Mouse (Mus musculus) midbrain, embryonic 12.5 days (tissue): ENCODE results near the gene Ino80d. TPM values are rescaled to one million over a fixed set of nuclear protein-coding genes. Genes with fewer than 3 reads are reported as not detected.
A peak's percentile ranks its signal among the peaks of the same experiment; 100 is the strongest.

Experiments
- ATAC-seq: fragments of 200-750 bp; cut with Nextera tagmentation; 2 replicates; pipeline ENCODE4 v1.8.0; 2017; ENCODE audit warnings: low read depth, moderate TSS enrichment, moderate library complexity; ENCODE audit not compliant: low FRiP score
- H3K27ac ChIP-seq: fragments of 300-500 bp; sonication (generic); replicated peaks from 2 replicates; pipeline ENCODE4 v1.5.1; 2016; ENCODE audit warnings: mild to moderate bottlenecking
- H3K27me3 ChIP-seq: fragments of 300-500 bp; sonication (generic); 2 replicates; pipeline ENCODE4 v1.6.1; 2016; ENCODE audit warnings: mild to moderate bottlenecking
- H3K36me3 ChIP-seq: fragments of 300-500 bp; sonication (generic); 2 replicates; pipeline ENCODE4 v1.6.1; 2016
- H3K4me1 ChIP-seq: fragments of 300-500 bp; sonication (generic); 2 replicates; pipeline ENCODE4 v1.6.1; 2016
- H3K4me2 ChIP-seq: fragments of 300-500 bp; sonication (generic); replicated peaks from 2 replicates; pipeline ENCODE4 v1.6.1; 2016; ENCODE audit warnings: mild to moderate bottlenecking, moderate library complexity
- H3K4me3 ChIP-seq: fragments of 300-500 bp; sonication (generic); 2 replicates; pipeline ENCODE4 v1.5.1; 2016; ENCODE audit warnings: mild to moderate bottlenecking
- H3K9ac ChIP-seq: fragments of 300-500 bp; sonication (generic); replicated peaks from 2 replicates; pipeline ENCODE4 v1.6.1; 2016; ENCODE audit warnings: mild to moderate bottlenecking, moderate library complexity
- H3K9me3 ChIP-seq: fragments of 300-500 bp; sonication (generic); 2 replicates; pipeline ENCODE4 v1.6.1; 2016; ENCODE audit warnings: mild to moderate bottlenecking
- WGBS: fragments of 180-500 bp; shearing (Covaris S2); methylation state at CpG from one replicate; pipeline ENCODE4 v1.1.7; 2016; 5-methylcytosine and 5-hydroxymethylcytosine counted together
- polyA plus RNA-seq: library from polyadenylated mRNA; unstranded; fragments of >200 nt; fragmentation: Nextera tagmentation; extraction: Ambion mirVana; gene quantifications from 2 replicates; pipeline ENCODE4 v1.2.1, GENCODE M21; 2016

Gene Ino80d
- polyA plus RNA-seq, 1 experiment from 2014 or later = 11.8 TPM

DNA sequence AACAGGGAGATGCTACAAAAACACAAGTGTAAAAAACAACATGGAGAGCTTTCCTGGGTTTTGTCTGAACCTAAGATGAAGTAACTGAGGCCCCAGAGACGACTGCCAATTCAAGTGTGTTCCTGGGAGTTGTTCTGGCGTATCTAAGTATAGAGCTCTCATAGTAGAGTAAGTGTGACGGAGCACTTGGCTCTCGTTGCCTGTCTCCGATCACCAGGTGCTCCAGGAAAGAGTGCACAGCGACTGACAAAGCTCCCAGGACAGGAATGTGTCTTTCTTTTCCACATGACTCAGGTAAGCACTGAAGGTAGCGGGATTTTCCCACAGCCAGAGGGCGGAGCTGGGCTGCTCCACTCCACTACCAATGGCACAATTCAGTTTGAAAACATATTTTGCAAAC, 63.6 kb downstream of the Ino80d start:
- WGBS = 89% methylated on average over 8 of the region's 8 CpGs
- Histone ChIP-seq H3K4me2 (no peak overlapping the region), H3K27ac (no peak overlapping the region), H3K4me3 (no peak overlapping the region), H3K27me3 (no peaks in the 10 kb centered on the region), H3K9ac (no peak overlapping the region), H3K36me3 (0 out of 2 replicates have a peak, but pooled peaks cover 9% of the 10 kb centered on the region), H3K9me3 (no peaks in the 10 kb centered on the region), H3K4me1 (0 out of 2 replicates have a peak, but pooled peaks cover 4% of the 10 kb centered on the region)
- ATAC-seq = no peak

DNA sequence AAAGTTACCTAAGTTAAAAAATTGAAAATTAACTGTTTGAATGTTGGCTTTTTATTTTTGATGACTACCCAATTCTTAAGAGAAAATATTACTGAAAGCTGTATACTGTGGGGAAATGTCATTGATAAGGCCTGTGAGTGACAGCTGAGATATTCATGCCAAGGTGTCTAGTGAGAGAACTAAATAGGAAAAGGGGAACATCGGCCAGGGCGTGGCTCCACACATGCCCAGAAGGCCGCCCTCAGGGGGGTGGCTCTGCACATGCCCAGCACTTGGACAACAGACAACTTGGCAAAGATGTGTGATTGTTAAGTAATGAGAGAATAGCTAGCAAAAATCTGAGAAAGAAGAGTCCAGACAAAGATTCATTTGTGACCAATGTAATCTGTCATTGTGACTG, 64.5 kb downstream of the Ino80d start:
- Histone ChIP-seq H3K9me3 (no peaks in the 10 kb centered on the region), H3K4me1 (no peaks in the 10 kb centered on the region), H3K27ac (no peak overlapping the region), H3K36me3 (0 out of 2 replicates have a peak, but pooled peaks cover 7% of the 10 kb centered on the region), H3K9ac (no peak overlapping the region), H3K27me3 (no peaks in the 10 kb centered on the region), H3K4me2 (no peak overlapping the region), H3K4me3 (no peak overlapping the region)
- no peak for ATAC-seq
- 94% methylated on average over 3 of the region's 3 CpGs for WGBS

DNA sequence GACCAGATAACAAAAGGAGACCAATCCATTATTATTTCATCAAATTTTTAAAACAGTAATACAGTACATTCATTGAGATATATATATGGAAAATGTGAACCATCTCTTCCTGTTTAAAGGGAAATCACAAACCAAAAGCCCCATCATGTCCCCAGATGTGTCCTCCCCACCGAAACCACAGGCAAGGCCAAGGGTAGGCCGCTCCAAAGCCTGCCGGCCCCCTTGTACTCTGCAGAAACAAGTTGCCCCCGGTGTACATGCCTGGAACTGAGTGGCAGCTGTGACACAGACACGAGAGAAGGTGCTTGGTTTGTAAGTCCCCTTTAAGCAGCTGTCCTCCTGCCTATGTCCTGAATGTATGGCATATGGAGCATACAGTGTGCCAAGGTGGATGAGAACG, 66.5 kb downstream of the Ino80d start:
- WGBS = 89% methylated on average over 6 of the region's 6 CpGs
- H3K9me3 ChIP-seq = no peaks in the 10 kb centered on the region
- H3K27me3 ChIP-seq = no peaks in the 10 kb centered on the region
- H3K9ac ChIP-seq = no peak overlapping the region
- no peak overlapping the region for H3K4me2 ChIP-seq
- 0 out of 2 replicates have a peak, but pooled peaks cover 7% of the 10 kb centered on the region for H3K36me3 ChIP-seq
- H3K27ac ChIP-seq = no peak overlapping the region
- no peaks in the 10 kb centered on the region for H3K4me1 ChIP-seq
- ATAC-seq = no peak
- H3K4me3 ChIP-seq = no peak overlapping the region

DNA sequence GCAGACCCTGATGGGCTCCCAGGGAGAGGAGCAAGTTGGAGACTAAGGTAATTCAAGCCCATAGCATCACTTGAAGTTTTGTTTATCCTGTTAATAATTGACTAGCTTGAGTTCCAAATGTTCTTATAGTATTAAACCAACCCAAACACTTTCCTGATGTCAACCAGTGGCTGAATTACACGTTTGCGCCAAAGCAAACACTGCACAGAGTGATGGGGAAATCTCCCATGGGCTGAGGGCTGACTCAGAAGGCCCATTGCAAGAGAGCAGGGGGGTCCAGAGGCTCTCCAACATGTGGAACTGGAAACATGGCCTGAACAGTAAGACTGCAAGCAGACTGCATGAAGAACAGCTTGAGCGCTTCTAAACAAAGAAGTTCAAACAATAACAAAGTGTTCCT, 81.5 kb downstream of the Ino80d start:
- no peak overlapping the region for H3K27ac ChIP-seq
- WGBS = 87% methylated on average over 3 of the region's 3 CpGs
- H3K4me2 ChIP-seq = no peak overlapping the region
- no peaks in the 10 kb centered on the region for H3K27me3 ChIP-seq
- H3K9ac ChIP-seq = no peak overlapping the region
- no peaks in the 10 kb centered on the region for H3K36me3 ChIP-seq
- no peaks in the 10 kb centered on the region for H3K4me1 ChIP-seq
- ATAC-seq = no peak
- H3K9me3 ChIP-seq = no peaks in the 10 kb centered on the region
- H3K4me3 ChIP-seq = no peak overlapping the region

DNA sequence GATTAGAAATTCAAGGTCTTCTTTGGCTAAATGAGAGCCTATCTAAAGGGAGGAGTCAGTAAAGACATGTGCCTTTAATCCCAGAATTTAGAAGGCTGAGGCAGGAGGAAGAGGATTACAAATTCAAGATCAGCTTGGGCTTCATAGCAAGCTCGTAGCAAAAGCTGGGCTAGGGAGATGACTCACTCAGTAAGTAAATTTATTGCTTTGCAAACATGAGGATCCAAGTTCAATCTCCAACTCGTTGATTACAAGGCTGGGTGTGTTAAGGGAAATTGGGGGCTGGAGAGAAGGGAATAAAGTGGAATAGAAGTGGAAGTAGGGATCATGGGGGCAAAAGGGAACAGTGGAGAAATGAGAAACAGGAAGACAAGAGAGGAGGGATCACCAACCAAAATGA, 94.6 kb downstream of the Ino80d start:
- Histone ChIP-seq H3K4me1 (no peaks in the 10 kb centered on the region), H3K4me2 (no peak overlapping the region), H3K27ac (no peak overlapping the region), H3K27me3 (no peaks in the 10 kb centered on the region), H3K4me3 (no peak overlapping the region), H3K36me3 (no peaks in the 10 kb centered on the region), H3K9ac (no peak overlapping the region), H3K9me3 (no peaks in the 10 kb centered on the region)
- ATAC-seq = no peak
- 70% methylated on average over 2 of the region's 2 CpGs for WGBS

DNA sequence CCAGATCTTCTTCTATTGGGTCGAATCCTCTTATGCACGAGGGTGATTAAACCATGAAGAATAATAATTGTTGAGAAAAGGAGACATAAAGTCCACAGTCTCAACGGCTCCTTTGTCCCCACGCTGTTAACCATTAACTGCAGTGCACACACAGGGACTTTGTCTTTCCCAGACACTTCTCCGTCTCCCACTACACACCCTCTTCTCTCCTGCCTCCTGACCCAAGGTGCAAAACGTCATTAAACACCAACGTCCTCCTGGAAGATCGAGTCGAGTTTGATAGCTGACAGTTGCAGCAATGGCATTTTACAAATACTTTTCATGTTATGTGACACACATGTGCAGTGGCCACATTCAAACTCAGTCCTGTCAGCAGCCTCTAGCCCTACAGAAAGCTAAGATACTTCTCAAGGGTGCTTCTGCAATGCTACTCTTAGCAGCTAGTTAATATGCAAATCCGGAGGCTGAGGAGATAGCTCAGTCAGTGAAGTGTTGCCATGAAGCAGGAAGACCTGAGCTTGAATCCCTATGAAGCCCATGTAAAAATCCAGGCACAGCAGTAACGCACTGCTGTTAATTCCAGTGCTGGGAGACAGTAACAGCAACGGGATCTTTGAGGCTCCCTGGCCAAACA, 109.3 kb downstream of the Ino80d start:
- no peaks in the 10 kb centered on the region for H3K27me3 ChIP-seq
- WGBS = 56% methylated on average over 12 of the region's 12 CpGs
- no peaks in the 10 kb centered on the region for H3K4me1 ChIP-seq
- H3K4me2 ChIP-seq = no peak overlapping the region
- H3K36me3 ChIP-seq = no peaks in the 10 kb centered on the region
- no peaks in the 10 kb centered on the region for H3K9me3 ChIP-seq
- H3K9ac ChIP-seq = no peak overlapping the region
- H3K27ac ChIP-seq = no peak overlapping the region
- ATAC-seq = no peak
- no peak overlapping the region for H3K4me3 ChIP-seq

DNA sequence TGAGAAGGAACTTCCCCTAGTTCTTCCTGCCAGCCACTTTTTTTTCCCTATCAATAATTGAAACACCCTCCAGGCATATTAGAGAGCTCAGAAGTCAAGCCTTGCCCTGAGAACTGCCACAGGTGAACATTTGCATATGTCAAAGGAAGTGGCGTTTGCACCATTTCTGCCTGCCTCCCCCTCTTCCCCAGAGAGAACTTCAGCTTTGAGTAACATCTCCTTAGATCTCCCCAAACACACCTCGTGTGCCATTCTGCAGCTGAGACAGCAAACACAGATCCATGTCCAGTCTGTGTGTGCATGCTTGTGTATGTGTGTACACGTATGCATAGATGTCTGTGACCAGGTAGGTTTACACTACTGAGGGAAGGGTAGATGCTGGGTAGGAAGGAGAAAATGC, 112.6 kb downstream of the Ino80d start:
- Histone ChIP-seq H3K27me3 (no peaks in the 10 kb centered on the region), H3K27ac (no peak overlapping the region), H3K4me2 (no peak overlapping the region), H3K36me3 (no peaks in the 10 kb centered on the region), H3K4me1 (no peaks in the 10 kb centered on the region), H3K4me3 (no peak overlapping the region), H3K9ac (no peak overlapping the region), H3K9me3 (no peaks in the 10 kb centered on the region)
- WGBS = 77% methylated on average over 3 of the region's 3 CpGs
- no peak for ATAC-seq

DNA sequence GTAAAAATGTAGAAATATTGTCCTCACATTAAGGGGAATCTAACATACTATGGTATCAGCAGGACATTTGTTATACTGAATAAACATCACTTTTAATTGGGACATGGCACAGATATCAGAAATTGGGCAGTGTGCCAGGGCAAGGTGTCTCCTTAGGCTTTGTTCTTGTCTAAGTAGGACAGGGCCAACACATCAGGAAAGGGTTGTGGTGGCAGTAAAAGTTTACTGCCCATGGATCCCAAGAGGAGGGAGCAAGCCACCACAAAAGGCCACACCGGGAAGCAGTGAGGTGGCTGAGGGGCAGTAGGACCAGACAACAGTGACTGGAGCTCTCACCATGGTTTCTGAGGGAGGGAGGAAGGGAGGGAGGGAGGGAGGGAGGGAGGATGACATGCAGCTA, 121.1 kb downstream of the Ino80d start:
- WGBS = 83% methylated on average over 1 of the region's 1 CpGs
- Histone ChIP-seq H3K9ac (no peak overlapping the region), H3K27me3 (no peaks in the 10 kb centered on the region), H3K4me1 (no peaks in the 10 kb centered on the region), H3K4me2 (no peak overlapping the region), H3K36me3 (no peaks in the 10 kb centered on the region), H3K9me3 (no peaks in the 10 kb centered on the region), H3K27ac (no peak overlapping the region), H3K4me3 (no peak overlapping the region)
- no peak for ATAC-seq

DNA sequence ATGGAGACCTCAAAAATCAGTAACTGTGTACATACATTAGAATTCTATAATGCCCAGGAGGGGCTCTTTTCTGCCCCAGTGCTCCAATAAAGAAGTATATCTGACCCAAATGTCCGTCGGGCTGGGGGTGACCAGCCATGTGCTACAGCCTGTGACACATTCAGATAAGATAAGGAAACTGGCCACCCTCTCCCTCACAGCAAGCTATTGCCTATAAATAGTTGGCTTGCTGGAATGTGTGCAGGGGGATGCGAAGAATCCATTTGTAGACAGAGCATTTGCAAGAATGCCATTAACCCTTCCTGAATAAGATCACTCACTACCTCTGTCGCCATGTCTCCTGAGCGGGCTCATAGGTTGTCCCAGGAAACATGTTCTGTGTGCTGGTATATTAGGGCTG, 121.8 kb downstream of the Ino80d start:
- Histone ChIP-seq H3K27me3 (no peaks in the 10 kb centered on the region), H3K36me3 (no peaks in the 10 kb centered on the region), H3K9ac (no peak overlapping the region), H3K27ac (no peak overlapping the region), H3K4me2 (no peak overlapping the region), H3K4me1 (no peaks in the 10 kb centered on the region), H3K4me3 (no peak overlapping the region), H3K9me3 (no peaks in the 10 kb centered on the region)
- ATAC-seq = no peak
- WGBS = 84% methylated on average over 5 of the region's 5 CpGs

DNA sequence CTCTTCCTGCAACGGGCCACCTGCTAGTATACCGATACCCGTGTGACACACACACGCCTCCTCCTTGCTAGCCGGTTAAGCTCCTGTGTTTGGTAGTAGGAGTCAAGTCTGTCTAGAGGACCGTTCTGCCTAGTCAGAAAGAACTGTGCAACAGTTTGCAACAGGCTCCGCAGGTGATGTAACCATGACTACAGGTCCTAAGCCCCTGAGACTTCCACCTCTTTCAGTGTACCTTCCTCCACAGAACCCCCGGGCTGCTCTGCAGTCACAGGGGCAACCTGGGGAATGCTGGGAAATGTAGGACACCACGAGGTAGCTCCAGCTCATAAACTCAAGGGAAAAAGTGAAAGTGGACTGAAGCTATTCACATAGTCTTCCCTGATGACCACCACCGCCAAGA, 123.4 kb downstream of the Ino80d start:
- Histone ChIP-seq H3K36me3 (no peaks in the 10 kb centered on the region), H3K9ac (no peak overlapping the region), H3K4me1 (peaks cover 3% of the 10 kb centered on the region; the same call in 1 of the 2 replicates), H3K27me3 (no peaks in the 10 kb centered on the region), H3K9me3 (no peaks in the 10 kb centered on the region), H3K4me3 (no peak overlapping the region), H3K4me2 (no peak overlapping the region), H3K27ac (no peak overlapping the region)
- 85% methylated on average over 10 of the region's 10 CpGs for whole genome bisulfite sequencing
- ATAC-seq = no peak

DNA sequence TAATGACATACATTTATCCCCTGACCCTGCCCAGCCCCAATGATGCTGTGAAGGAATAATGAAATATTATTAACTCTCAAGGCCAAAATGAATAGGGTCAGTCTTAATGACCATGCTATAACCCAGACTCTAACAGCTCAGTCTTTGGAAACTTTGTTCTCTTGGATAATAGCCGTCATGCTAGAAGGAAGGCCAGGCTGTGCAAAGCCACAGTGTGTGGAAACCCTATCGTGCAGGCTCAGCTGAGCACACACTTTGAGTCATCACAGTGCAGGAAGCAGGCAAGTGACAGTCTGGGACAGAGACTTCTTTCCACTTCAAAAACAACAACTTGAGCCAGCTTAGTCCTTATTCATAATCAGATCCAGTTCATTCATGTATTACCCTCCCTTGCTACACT, 126.9 kb downstream of the Ino80d start:
- H3K27ac ChIP-seq = no peak overlapping the region
- peaks cover 13% of the 10 kb centered on the region for H3K27me3 ChIP-seq
- no peak overlapping the region for H3K4me2 ChIP-seq
- 71% methylated on average over 2 of the region's 2 CpGs for WGBS
- no peaks in the 10 kb centered on the region for H3K9me3 ChIP-seq
- H3K36me3 ChIP-seq = no peaks in the 10 kb centered on the region
- H3K9ac ChIP-seq = no peak overlapping the region
- H3K4me3 ChIP-seq = no peak overlapping the region
- ATAC-seq = no peak
- peaks cover 11% of the 10 kb centered on the region for H3K4me1 ChIP-seq

DNA sequence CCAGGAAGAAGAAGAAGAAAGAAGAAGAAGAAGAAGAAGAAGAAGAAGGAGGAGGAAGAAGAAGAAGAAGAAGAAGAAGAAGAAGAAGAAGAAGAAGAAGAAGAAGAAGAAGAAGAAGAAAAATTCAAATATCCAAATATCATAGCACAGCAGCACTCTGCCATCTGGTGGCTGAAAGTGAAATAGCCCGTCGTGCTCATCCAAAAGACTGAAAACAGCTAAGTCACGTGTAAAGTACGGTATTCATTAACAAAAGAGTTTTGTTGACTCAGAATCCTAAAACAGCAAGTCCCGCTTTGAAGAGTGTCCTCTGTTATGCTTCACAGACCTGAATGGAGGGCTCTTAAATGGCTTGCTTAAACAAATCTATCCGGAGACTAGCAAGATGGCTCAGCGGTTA, 128.2 kb downstream of the Ino80d start:
- H3K4me2 ChIP-seq = peak overlapping the region; percentile 31
- no peaks in the 10 kb centered on the region for H3K36me3 ChIP-seq
- no peak overlapping the region for H3K27ac ChIP-seq
- H3K27me3 ChIP-seq = peaks cover 17% of the 10 kb centered on the region
- ATAC-seq = no peak
- H3K9me3 ChIP-seq = no peaks in the 10 kb centered on the region
- peaks cover 11% of the 10 kb centered on the region for H3K4me1 ChIP-seq
- H3K9ac ChIP-seq = no peak overlapping the region
- no peak overlapping the region for H3K4me3 ChIP-seq
- WGBS = 14% methylated on average over 7 of the region's 7 CpGs

DNA sequence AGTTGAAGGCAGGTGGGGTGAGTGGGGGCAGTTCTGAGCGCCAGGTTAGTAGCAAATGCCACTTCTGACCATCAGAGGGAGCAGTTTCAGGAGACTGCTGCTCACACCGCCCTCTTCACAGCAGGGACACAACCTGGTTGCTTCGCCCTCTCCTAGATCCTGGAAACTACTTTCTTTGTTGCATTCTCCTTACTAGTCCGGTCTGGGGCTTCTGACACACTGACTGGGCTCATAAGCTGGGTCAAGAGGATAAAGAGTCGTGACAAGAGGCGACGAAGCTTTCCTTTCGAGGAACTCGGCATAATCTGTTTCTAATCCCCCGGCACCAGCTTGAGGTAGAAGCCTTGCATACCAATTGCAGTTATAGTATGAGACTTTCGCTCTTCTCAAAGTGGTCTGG, 129.9 kb downstream of the Ino80d start:
- Histone ChIP-seq H3K27me3 (peaks cover 17% of the 10 kb centered on the region), H3K9me3 (no peaks in the 10 kb centered on the region), H3K9ac (no peak overlapping the region), H3K4me3 (peak overlapping the region; percentile 26), H3K4me2 (peak overlapping the region; percentile 47), H3K4me1 (peaks cover 11% of the 10 kb centered on the region), H3K27ac (no peak overlapping the region), H3K36me3 (no peaks in the 10 kb centered on the region)
- WGBS = 8% methylated on average over 11 of the region's 11 CpGs
- ATAC-seq = no peak
